Mouse (Mus musculus) brown adipose tissue, adult 24 weeks (tissue): ENCODE results near the gene 1700003H04Rik. TPM values are rescaled to one million over a fixed set of nuclear protein-coding genes. Genes with fewer than 3 reads are reported as not detected.

Experiments
- H3K27ac ChIP-seq: fragments of 200-500 bp; replicated peaks from 2 replicates; pipeline ENCODE4 v1.5.1; 2012; ENCODE audit warnings: low read depth, mild to moderate bottlenecking, low read length
- H3K4me1 ChIP-seq: fragments of 200-500 bp; 2 replicates; pipeline ENCODE4 v1.6.1; 2012; ENCODE audit warnings: low read length, mixed read lengths; ENCODE audit not compliant: control insufficient read depth, insufficient read depth, insufficient read length
- H3K4me3 ChIP-seq: fragments of 200-500 bp; 2 replicates; pipeline ENCODE4 v1.5.1; 2012; ENCODE audit warnings: low read depth, mild to moderate bottlenecking, low read length, moderate library complexity; ENCODE audit not compliant: insufficient read depth
- polyA plus RNA-seq: library from polyadenylated mRNA; stranded (reverse); fragments of >200 nt; gene quantifications from 2 replicates; pipeline ENCODE4 v1.2.4, GENCODE M21; 2012; ENCODE audit not compliant: missing spikeins, insufficient read depth, insufficient read length

The 1700003H04Rik gene
- polyA plus RNA-seq = not detected in 2 replicates

GRCm38 (mm10) chr3:124581001-124581400, at the start of gene 1700003H04Rik:
TSS of gene 1700003H04Rik (minus strand) at chr3:124581101.
- Histone ChIP-seq H3K4me1 (no peaks in the 10 kb centered on the region), H3K27ac (no peak within 1 kb of the TSS), H3K4me3 (no peak within 1 kb of the TSS)

- no peak overlapping the region for H3K4me3 ChIP-seq
- H3K27ac ChIP-seq = no peak overlapping the region
- no peaks in the 10 kb centered on the region for H3K4me1 ChIP-seq
These were observed 42.1 kb upstream of the 1700003H04Rik start for GRCm38 (mm10) chr3:124623031-124623430.

- H3K4me1 ChIP-seq = no peaks in the 10 kb centered on the region
- H3K27ac ChIP-seq = no peak overlapping the region
- no peak overlapping the region for H3K4me3 ChIP-seq
These were observed 32.4 kb upstream of the 1700003H04Rik start for GRCm38 (mm10) chr3:124613287-124613686.

- no peak overlapping the region for H3K27ac ChIP-seq
- H3K4me3 ChIP-seq = no peak overlapping the region
- no peaks in the 10 kb centered on the region for H3K4me1 ChIP-seq
These were observed 29.1 kb upstream of the 1700003H04Rik start for GRCm38 (mm10) chr3:124609956-124610355.

GRCm38 (mm10) chr3:124606021-124606517, 25.2 kb upstream of the 1700003H04Rik start:
- Histone ChIP-seq H3K4me3 (no peak overlapping the region), H3K4me1 (no peaks in the 10 kb centered on the region)

GRCm38 (mm10) chr3:124605518-124605917, 24.6 kb upstream of the 1700003H04Rik start:
- no peak overlapping the region for H3K27ac ChIP-seq
- no peaks in the 10 kb centered on the region for H3K4me1 ChIP-seq
- no peak overlapping the region for H3K4me3 ChIP-seq

More at GRCm38 (mm10) chr3:124606021-124606517, 25.2 kb upstream of the 1700003H04Rik start:
- H3K27ac ChIP-seq = no peak overlapping the region

- Histone ChIP-seq H3K4me1 (no peaks in the 10 kb centered on the region), H3K4me3 (no peak overlapping the region), H3K27ac (no peak overlapping the region)
These were observed 16.9 kb upstream of the 1700003H04Rik start for GRCm38 (mm10) chr3:124597789-124598188.

- Histone ChIP-seq H3K27ac (no peak overlapping the region), H3K4me1 (no peaks in the 10 kb centered on the region), H3K4me3 (no peak overlapping the region)
These were observed 6.6 kb upstream of the 1700003H04Rik start for GRCm38 (mm10) chr3:124587534-124587933.

GRCm38 (mm10) chr3:124585761-124586160, 4.9 kb upstream of the 1700003H04Rik start:
- Histone ChIP-seq H3K27ac (no peak overlapping the region), H3K4me3 (no peak overlapping the region), H3K4me1 (no peaks in the 10 kb centered on the region)

GRCm38 (mm10) chr3:124557317-124557716, 23.6 kb downstream of the 1700003H04Rik start:
- H3K4me3 ChIP-seq = no peak overlapping the region
- H3K27ac ChIP-seq = no peak overlapping the region
- H3K4me1 ChIP-seq = no peaks in the 10 kb centered on the region

GRCm38 (mm10) chr3:124555963-124556362, 24.9 kb downstream of the 1700003H04Rik start:
- H3K4me1 ChIP-seq = no peaks in the 10 kb centered on the region
- H3K27ac ChIP-seq = no peak overlapping the region
- no peak overlapping the region for H3K4me3 ChIP-seq

GRCm38 (mm10) chr3:124555092-124555491, 25.8 kb downstream of the 1700003H04Rik start:
- Histone ChIP-seq H3K27ac (no peak overlapping the region), H3K4me3 (no peak overlapping the region), H3K4me1 (no peaks in the 10 kb centered on the region)

- H3K4me3 ChIP-seq = no peak overlapping the region
These were observed 32.0 kb downstream of the 1700003H04Rik start for GRCm38 (mm10) chr3:124548898-124549297.

GRCm38 (mm10) chr3:124538260-124538659, 42.6 kb downstream of the 1700003H04Rik start:
- Histone ChIP-seq H3K4me3 (no peak overlapping the region), H3K4me1 (no peaks in the 10 kb centered on the region), H3K27ac (no peak overlapping the region)

More at GRCm38 (mm10) chr3:124548898-124549297, 32.0 kb downstream of the 1700003H04Rik start:
- H3K27ac ChIP-seq = no peak overlapping the region
- H3K4me1 ChIP-seq = no peaks in the 10 kb centered on the region

GRCm38 (mm10) chr3:124536602-124537001, 44.3 kb downstream of the 1700003H04Rik start:
- H3K4me3 ChIP-seq = no peak overlapping the region
- H3K4me1 ChIP-seq = no peaks in the 10 kb centered on the region
- H3K27ac ChIP-seq = no peak overlapping the region

- Histone ChIP-seq H3K27ac (no peak overlapping the region), H3K4me3 (no peak overlapping the region), H3K4me1 (no peaks in the 10 kb centered on the region)
These were observed 62.1 kb downstream of the 1700003H04Rik start for GRCm38 (mm10) chr3:124518786-124519185.
